Mouse (Mus musculus) granulocyte monocyte progenitor cell, adult 5-6 weeks (primary cell): ENCODE data around the gene Tomm22. TPM values are rescaled to one million over a fixed set of nuclear protein-coding genes. Genes with fewer than 3 reads are reported as not detected.

Source experiments
- ATAC-seq: replicated peaks from 2 replicates; pipeline ENCODE4 v1.8.0; 2016; ENCODE audit warnings: mild to moderate bottlenecking, moderate TSS enrichment, inconsistent platforms; ENCODE audit not compliant: poor library complexity, severe bottlenecking
- total RNA-seq, 2 experiments: library from RNA; stranded (forward) in 1 of 2; stranded (reverse) in 1 of 2; fragments of 200-712, 200-1000 nt in 1 of 2; fragments of >200 nt in 1 of 2; fragmentation: Nextera tagmentation in 1 of 2; gene quantifications; 2 replicates each; pipeline ENCODE4 v1.2.3; 2014 to 2017

Tomm22 gene
- total RNA-seq, 2 experiments from 2014 or later = 117 to 147 TPM

DNA sequence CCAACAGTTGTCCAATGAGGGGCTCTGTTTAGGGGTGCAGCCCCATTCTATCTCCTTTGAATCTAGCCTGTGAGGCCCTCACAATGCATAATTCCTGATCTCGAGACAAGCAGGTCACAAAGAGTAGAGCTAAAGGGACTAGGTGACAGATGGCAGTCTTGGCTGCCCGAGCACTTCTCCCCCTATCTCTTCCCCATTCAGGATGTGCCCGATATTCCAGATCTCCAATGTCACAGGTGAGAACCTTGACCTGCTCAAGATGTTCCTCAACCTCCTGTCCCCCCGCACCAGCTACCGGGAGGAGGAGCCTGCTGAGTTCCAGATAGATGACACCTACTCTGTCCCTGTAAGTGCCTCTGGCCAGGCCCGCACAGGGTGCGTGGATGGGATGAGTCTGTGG lies 45.0 kb downstream of the Tomm22 start:
- no peak for ATAC-seq

DNA sequence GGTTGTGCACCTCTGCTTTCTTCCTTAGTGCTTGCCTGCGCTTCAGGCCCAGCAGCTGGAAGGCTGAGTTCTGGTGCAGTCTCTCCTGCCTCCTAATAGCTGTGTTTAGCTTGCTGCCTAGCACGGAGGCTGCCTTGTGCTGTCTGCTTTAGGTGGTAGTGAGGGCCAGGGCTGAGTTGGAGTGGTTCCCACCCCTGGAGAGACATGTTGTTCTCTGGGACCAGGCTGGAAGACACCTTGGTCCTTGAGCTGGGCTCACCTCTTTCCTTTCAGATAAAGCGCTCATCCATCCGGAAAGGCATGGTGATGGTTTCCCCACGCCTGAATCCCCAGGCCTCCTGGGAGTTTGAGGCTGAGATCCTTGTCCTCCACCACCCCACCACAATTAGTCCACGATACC lies 46.0 kb downstream of the Tomm22 start:
- ATAC-seq = no peak

DNA sequence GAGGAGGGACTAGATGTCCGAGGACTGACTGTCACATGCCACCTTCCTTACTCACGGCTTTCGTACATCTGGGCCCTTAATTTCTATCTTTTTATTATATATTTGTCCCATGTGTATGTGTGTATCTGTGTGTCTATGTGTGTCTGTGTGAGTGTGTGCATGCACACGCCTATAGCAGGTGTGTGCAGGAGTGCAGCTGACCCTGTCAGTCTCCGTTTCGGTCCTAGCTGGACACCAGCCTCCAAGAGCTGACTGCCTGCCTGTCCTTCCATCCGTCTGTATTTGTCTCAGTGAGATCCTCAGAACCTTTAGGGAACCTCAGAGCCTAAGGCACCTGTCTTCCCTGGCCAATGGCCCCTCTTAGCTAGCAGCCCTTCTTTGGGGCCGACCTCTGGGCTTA lies 49.6 kb downstream of the Tomm22 start:
- no peak for ATAC-seq

DNA sequence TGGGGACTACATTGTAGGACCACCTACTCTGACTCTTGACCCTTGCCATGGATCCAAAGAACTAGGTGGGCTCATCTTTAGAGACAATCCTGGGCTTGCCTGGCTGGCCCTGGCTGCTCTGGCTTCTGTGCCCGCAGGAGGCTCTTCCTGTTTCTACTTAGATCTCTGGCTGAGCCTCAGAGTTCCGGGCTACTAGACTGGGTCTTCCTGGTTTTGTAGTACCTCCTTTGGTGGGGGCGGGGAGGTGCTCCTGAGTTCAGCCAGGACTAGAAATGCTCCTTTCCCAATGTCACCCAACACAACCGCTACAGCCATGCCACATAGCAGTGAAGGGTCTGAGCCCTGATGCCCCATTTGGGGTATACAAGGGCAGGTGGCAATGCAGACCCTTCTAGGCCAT lies 50.1 kb downstream of the Tomm22 start:
- peak; percentile 45 for ATAC-seq

Other genes with a start within 250 kb of the Tomm22 start
- 63.6 and 79.1 TPM in 2 replicates for gene Csnk1e, start 215.3 kb upstream of the Tomm22 start, total RNA-seq (2014; fragmentation: Nextera tagmentation)
- 31.3 and 31.6 TPM in 2 replicates for gene Csnk1e, start 215.3 kb upstream of the Tomm22 start, total RNA-seq (2017)
- gene Kcnj4, start 165.6 kb upstream of the Tomm22 start, total RNA-seq (2014; fragmentation: Nextera tagmentation) = not detected in 2 replicates
- not detected in 2 replicates for gene Kcnj4, start 165.6 kb upstream of the Tomm22 start, total RNA-seq (2017)
- gene Kdelr3, start 154.4 kb upstream of the Tomm22 start, total RNA-seq (2014; fragmentation: Nextera tagmentation) = 0.38 TPM in 1 of 2 replicates, not detected in the other
- 0.56 TPM in 1 of 2 replicates, not detected in the other for gene Kdelr3, start 154.4 kb upstream of the Tomm22 start, total RNA-seq (2017)
- 159 and 203 TPM in 2 replicates for gene Ddx17, start 124.1 kb upstream of the Tomm22 start, total RNA-seq (2014; fragmentation: Nextera tagmentation)
- gene Ddx17, start 124.1 kb upstream of the Tomm22 start, total RNA-seq (2017) = 124 and 142 TPM in 2 replicates
- gene Dmc1, start 65.8 kb upstream of the Tomm22 start, total RNA-seq (2014; fragmentation: Nextera tagmentation) = 2.1 and 5.4 TPM in 2 replicates
- gene Dmc1, start 65.8 kb upstream of the Tomm22 start, total RNA-seq (2017) = 4.8 and 4.9 TPM in 2 replicates
- 0.85 and 6.5 TPM in 2 replicates for gene Fam227a, start 11.9 kb upstream of the Tomm22 start, total RNA-seq (2014; fragmentation: Nextera tagmentation)
- gene Fam227a, start 11.9 kb upstream of the Tomm22 start, total RNA-seq (2017) = 1.8 and 2.3 TPM in 2 replicates
- 17.9 and 35.2 TPM in 2 replicates for gene Cby1, start 11.7 kb upstream of the Tomm22 start, total RNA-seq (2014; fragmentation: Nextera tagmentation)
- gene Cby1, start 11.7 kb upstream of the Tomm22 start, total RNA-seq (2017) = 32.0 and 45.5 TPM in 2 replicates
- gene Josd1, start 17.1 kb downstream of the Tomm22 start, total RNA-seq (2014; fragmentation: Nextera tagmentation) = 22.7 and 24.9 TPM in 2 replicates
- 19.2 and 23.6 TPM in 2 replicates for gene Josd1, start 17.1 kb downstream of the Tomm22 start, total RNA-seq (2017)
- 45.8 and 52.4 TPM in 2 replicates for gene Gtpbp1, start 20.0 kb downstream of the Tomm22 start, total RNA-seq (2014; fragmentation: Nextera tagmentation)
- 47.0 and 59.9 TPM in 2 replicates for gene Gtpbp1, start 20.0 kb downstream of the Tomm22 start, total RNA-seq (2017)
- gene Sun2, start 71.7 kb downstream of the Tomm22 start, total RNA-seq (2014; fragmentation: Nextera tagmentation) = 120 and 133 TPM in 2 replicates
- 227 and 268 TPM in 2 replicates for gene Sun2, start 71.7 kb downstream of the Tomm22 start, total RNA-seq (2017)
- gene Dnal4, start 107.0 kb downstream of the Tomm22 start, total RNA-seq (2014; fragmentation: Nextera tagmentation) = 9.5 and 27.7 TPM in 2 replicates
- gene Dnal4, start 107.0 kb downstream of the Tomm22 start, total RNA-seq (2017) = 11.6 and 13.5 TPM in 2 replicates
- gene Nptxr, start 133.9 kb downstream of the Tomm22 start, total RNA-seq (2014; fragmentation: Nextera tagmentation) = 0.52 and 0.85 TPM in 2 replicates
- 0.04 and 0.31 TPM in 2 replicates for gene Nptxr, start 133.9 kb downstream of the Tomm22 start, total RNA-seq (2017)
- gene Npcd, start 163.4 kb downstream of the Tomm22 start, total RNA-seq (2014; fragmentation: Nextera tagmentation) = not detected in 2 replicates
- not detected in 2 replicates for gene Npcd, start 163.4 kb downstream of the Tomm22 start, total RNA-seq (2017)
- gene Cbx6, start 163.8 kb downstream of the Tomm22 start, total RNA-seq (2014; fragmentation: Nextera tagmentation) = 10.6 and 13.5 TPM in 2 replicates
- 10.8 and 11.6 TPM in 2 replicates for gene Cbx6, start 163.8 kb downstream of the Tomm22 start, total RNA-seq (2017)
- 213 and 215 TPM in 2 replicates for gene Apobec3, start 220.8 kb downstream of the Tomm22 start, total RNA-seq (2014; fragmentation: Nextera tagmentation)
- 159 and 162 TPM in 2 replicates for gene Apobec3, start 220.8 kb downstream of the Tomm22 start, total RNA-seq (2017)